Mouse (Mus musculus) limb, embryonic 12.5 days (tissue): ENCODE results near the gene Alk. TPM values are rescaled to one million over a fixed set of nuclear protein-coding genes. Genes with fewer than 3 reads are reported as not detected.

ENCODE experiments used
- ATAC-seq: fragments of 200-750 bp; cut with Nextera tagmentation; 2 replicates; pipeline ENCODE4 v1.8.0; 2017; ENCODE audit warnings: low read depth, moderate TSS enrichment; ENCODE audit not compliant: insufficient number of reproducible peaks, insufficient read depth, low FRiP score, low TSS enrichment
- H3K27ac ChIP-seq: fragments of 300-500 bp; sonication (generic); 2 replicates; pipeline ENCODE4 v1.5.1; 2016; ENCODE audit warnings: mild to moderate bottlenecking, moderate library complexity
- H3K27me3 ChIP-seq: fragments of 300-500 bp; sonication (generic); 2 replicates; pipeline ENCODE4 v1.6.1; 2016; ENCODE audit warnings: mild to moderate bottlenecking, moderate library complexity
- H3K36me3 ChIP-seq: fragments of 300-500 bp; sonication (generic); 2 replicates; pipeline ENCODE4 v1.6.1; 2016; ENCODE audit warnings: mild to moderate bottlenecking, moderate library complexity
- H3K4me1 ChIP-seq: fragments of 300-500 bp; sonication (generic); replicated peaks from 2 replicates; pipeline ENCODE4 v1.6.1; 2016
- H3K4me2 ChIP-seq: fragments of 300-500 bp; sonication (generic); 2 replicates; pipeline ENCODE4 v1.6.1; 2016; ENCODE audit warnings: mild to moderate bottlenecking, moderate library complexity
- H3K4me3 ChIP-seq: fragments of 300-500 bp; sonication (generic); replicated peaks from 2 replicates; pipeline ENCODE4 v1.5.1; 2016; ENCODE audit warnings: mild to moderate bottlenecking
- H3K9ac ChIP-seq: fragments of 300-500 bp; sonication (generic); replicated peaks from 2 replicates; pipeline ENCODE4 v1.6.1; 2016; ENCODE audit warnings: mild to moderate bottlenecking, moderate library complexity
- H3K9me3 ChIP-seq: fragments of 300-500 bp; sonication (generic); 2 replicates; pipeline ENCODE4 v1.6.1; 2016; ENCODE audit warnings: mild to moderate bottlenecking, moderate library complexity
- WGBS: fragments of 180-500 bp; shearing (Covaris S2); methylation state at CpG from one replicate; pipeline ENCODE4 v1.1.7; 2016; 5-methylcytosine and 5-hydroxymethylcytosine counted together
- polyA plus RNA-seq: library from polyadenylated mRNA; unstranded; fragments of >200 nt; fragmentation: Nextera tagmentation; extraction: Ambion mirVana; gene quantifications from 2 replicates; pipeline ENCODE4 v1.2.1, GENCODE M21; 2016

Alk gene
- polyA plus RNA-seq, 1 experiment from 2014 or later = 0.44 TPM

DNA sequence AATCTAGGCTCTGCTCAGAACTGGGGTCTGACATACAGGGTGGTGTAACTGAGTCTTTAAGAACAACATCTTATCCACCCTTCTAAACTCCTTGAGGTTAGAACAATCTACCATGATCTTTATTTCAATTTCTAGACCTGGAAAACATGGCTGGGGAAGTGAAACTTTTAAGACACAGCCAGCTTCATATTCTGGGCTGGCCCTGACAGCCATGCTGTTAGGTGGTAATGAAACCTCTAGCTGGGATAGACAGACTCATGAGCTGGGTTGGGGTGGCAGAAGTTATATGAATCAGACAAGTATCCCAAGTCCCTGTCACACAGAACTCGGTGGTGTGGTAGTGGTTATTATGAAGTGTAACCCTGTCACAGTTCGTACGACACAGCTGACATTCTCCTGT lies 541.4 kb downstream of the Alk start:
- H3K4me2 ChIP-seq = no peak overlapping the region
- H3K4me1 ChIP-seq = 0 out of 2 replicates have a peak, but pooled peaks cover 6% of the 10 kb centered on the region
- no peak overlapping the region for H3K4me3 ChIP-seq
- no peaks in the 10 kb centered on the region for H3K36me3 ChIP-seq
- 92% methylated on average over 3 of the region's 3 CpGs for WGBS
- no peaks in the 10 kb centered on the region; the same call in 1 of the 2 replicates for H3K27me3 ChIP-seq
- no peak overlapping the region for H3K9ac ChIP-seq
- H3K27ac ChIP-seq = no peak overlapping the region
- H3K9me3 ChIP-seq = no peaks in the 10 kb centered on the region
- ATAC-seq = no peak

DNA sequence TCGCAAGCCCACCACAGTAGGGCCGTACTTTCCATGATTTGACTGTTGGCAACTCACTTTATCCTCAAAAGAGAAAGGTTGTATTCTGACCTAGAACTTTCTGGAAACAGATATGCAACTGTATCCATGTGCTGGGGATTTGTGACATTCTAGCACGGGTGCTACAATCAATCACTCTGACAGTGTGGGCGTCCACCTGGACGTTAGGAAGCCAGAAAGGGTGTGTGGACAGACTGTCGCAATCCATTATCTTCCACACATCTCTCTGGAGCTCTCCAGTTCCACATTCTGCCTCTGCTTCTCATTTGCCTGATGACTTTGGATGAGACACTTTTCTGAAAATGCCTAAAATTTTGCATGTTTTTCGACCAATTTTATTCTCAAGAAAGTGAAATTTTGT lies 545.1 kb downstream of the Alk start:
- no peak overlapping the region for H3K4me2 ChIP-seq
- ATAC-seq = no peak
- no peaks in the 10 kb centered on the region for H3K36me3 ChIP-seq
- H3K4me3 ChIP-seq = no peak overlapping the region
- H3K27ac ChIP-seq = no peak overlapping the region
- H3K27me3 ChIP-seq = no peaks in the 10 kb centered on the region
- no peak overlapping the region for H3K9ac ChIP-seq
- H3K9me3 ChIP-seq = no peaks in the 10 kb centered on the region
- 0 out of 2 replicates have a peak, but pooled peaks cover 3% of the 10 kb centered on the region for H3K4me1 ChIP-seq
- WGBS = 74% methylated on average over 7 of the region's 7 CpGs

DNA sequence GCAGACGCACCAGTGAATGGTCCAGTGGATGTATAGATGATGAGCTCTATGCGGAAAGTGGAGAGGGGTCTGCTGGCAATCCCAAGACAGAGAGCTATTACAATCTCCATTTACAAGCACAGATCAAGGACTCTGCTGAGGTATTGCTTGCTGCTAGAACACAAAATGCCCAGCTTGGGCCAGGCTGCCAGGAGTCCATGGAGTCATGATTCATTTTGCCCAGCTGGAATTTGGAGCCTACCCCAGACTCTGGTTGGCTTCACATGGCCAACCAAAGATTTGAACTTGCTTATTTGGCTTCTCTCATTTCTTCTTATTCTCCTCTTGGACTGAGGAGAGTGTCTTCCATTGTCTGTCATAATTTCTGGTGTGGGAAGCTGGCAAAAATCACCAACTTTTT lies 558.8 kb downstream of the Alk start:
- H3K9me3 ChIP-seq = no peaks in the 10 kb centered on the region
- H3K4me3 ChIP-seq = no peak overlapping the region
- H3K4me2 ChIP-seq = no peak overlapping the region
- ATAC-seq = no peak
- no peak overlapping the region for H3K9ac ChIP-seq
- H3K4me1 ChIP-seq = no peaks in the 10 kb centered on the region
- no peaks in the 10 kb centered on the region for H3K36me3 ChIP-seq
- H3K27me3 ChIP-seq = no peaks in the 10 kb centered on the region
- 94% methylated on average over 2 of the region's 2 CpGs for WGBS
- H3K27ac ChIP-seq = no peak overlapping the region

DNA sequence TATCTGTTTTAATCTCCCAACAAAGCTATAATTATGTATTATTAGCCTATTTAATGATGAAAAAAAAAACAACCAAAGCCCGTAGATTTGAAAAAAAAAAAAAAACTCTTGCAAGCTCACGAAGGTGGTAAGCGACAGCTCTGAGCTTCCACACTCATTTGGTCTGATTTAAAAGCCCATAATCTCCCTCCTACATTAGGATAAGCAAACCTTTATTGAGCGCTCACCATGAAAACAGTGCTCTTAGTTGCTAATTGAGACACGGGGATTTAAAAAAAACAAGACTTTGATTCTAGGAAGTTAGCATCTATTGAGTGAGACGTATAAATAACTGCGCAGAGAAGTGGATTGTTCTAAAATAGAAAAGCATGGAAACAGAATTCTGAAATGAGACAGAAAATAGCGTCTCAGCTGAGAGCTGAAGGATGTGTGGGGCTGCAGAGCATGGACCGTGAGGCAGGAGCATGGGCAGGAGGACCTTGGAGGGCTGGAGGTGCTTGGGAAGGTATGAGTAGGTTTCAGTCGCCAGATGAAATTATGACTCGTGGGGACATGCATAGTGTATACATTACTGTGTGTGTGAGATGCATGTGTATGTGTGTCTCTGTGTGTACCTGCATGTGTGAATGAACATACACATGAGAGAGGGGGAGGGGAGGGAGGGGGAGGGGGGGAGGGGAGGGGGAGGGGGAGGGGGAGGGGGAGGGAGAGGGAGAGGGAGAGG lies 560.6 kb downstream of the Alk start:
- no peaks in the 10 kb centered on the region for H3K4me1 ChIP-seq
- H3K27ac ChIP-seq = no peak overlapping the region
- H3K9ac ChIP-seq = no peak overlapping the region
- no peak for ATAC-seq
- H3K4me2 ChIP-seq = no peak overlapping the region
- WGBS = 68% methylated on average over 11 of the region's 11 CpGs
- no peaks in the 10 kb centered on the region for H3K9me3 ChIP-seq
- H3K36me3 ChIP-seq = no peaks in the 10 kb centered on the region
- no peak overlapping the region for H3K4me3 ChIP-seq
- no peaks in the 10 kb centered on the region for H3K27me3 ChIP-seq

DNA sequence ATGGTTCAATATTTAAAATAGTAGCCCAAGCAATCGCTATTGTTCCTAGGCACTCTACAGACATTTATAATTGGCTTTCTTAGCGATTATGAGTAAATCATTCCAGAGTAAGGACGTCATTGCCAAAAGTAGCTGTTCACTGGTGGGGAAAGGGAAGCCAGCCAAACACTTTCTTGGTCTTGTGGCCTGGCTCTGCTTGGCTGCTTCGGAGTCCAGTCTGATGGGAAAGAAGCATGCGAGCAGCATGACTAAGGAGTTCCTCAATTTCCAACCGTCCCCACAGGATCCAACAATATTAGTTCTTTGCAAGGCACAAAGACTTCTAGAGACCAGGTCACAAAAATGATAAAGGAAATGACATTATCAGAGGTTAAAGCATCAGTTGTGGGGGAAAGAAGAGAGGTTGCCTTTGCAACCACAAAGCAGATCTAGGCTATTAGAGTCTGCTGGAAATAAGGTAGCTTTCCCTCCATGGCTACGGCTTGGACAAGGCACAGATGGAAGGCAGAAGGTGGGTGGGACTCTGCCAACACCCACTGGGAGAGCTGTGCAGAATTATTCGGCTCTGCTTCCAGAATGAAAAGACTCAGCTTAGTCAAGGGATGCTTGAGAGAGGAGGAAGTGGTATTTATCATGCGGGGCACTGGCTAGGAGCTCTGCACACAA lies 561.3 kb downstream of the Alk start:
- WGBS = 76% methylated on average over 9 of the region's 9 CpGs
- no peaks in the 10 kb centered on the region for H3K27me3 ChIP-seq
- ATAC-seq = no peak

DNA sequence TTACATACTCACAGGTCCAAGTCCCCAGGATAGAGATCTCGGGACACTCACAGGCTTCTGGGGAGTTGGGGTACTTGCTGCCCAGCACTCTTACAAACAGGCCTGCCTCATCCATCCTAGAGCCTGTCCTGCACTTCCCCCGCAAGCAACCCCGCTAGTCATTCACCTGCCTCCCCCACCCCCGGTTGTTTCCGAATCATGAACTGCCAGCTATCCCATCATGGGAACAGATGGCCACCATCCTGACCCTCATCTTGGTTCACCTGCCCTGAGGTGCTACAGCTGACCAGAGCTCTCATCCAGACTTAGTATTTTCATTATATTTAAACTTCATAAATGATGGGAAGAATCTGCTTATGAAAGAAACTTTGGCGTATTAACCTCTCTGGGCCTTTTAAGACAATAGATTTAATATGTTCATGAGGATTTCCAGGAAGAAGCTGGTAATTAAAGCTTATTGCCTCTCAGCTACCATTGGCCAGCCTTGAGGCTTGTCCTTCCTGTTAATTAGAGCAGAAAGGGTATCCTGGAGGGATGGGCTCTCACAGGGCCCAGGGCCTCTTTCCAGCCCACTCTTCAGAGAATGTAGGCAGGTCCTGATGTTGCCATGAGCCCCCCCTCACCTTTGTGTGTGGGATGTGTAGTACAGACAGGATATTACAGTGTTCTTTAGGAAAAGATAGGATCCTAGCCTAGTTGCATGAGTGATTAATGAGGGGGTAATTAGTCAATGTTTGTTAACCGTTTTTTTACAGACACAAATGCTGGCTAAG lies 565.1 kb downstream of the Alk start:
- Histone ChIP-seq H3K4me2 (no peak overlapping the region), H3K27ac (no peak overlapping the region), H3K9me3 (no peaks in the 10 kb centered on the region), H3K36me3 (no peaks in the 10 kb centered on the region), H3K4me1 (no peaks in the 10 kb centered on the region), H3K4me3 (no peak overlapping the region), H3K9ac (no peak overlapping the region), H3K27me3 (no peaks in the 10 kb centered on the region)
- no peak for ATAC-seq
- WGBS = 74% methylated on average over 7 of the region's 7 CpGs

More for the DNA sequence above, 561.3 kb downstream of the Alk start:
- H3K4me3 ChIP-seq = no peak overlapping the region
- no peak overlapping the region for H3K4me2 ChIP-seq
- no peak overlapping the region for H3K9ac ChIP-seq
- H3K27ac ChIP-seq = no peak overlapping the region
- H3K4me1 ChIP-seq = no peaks in the 10 kb centered on the region
- no peaks in the 10 kb centered on the region for H3K9me3 ChIP-seq
- H3K36me3 ChIP-seq = no peaks in the 10 kb centered on the region

DNA sequence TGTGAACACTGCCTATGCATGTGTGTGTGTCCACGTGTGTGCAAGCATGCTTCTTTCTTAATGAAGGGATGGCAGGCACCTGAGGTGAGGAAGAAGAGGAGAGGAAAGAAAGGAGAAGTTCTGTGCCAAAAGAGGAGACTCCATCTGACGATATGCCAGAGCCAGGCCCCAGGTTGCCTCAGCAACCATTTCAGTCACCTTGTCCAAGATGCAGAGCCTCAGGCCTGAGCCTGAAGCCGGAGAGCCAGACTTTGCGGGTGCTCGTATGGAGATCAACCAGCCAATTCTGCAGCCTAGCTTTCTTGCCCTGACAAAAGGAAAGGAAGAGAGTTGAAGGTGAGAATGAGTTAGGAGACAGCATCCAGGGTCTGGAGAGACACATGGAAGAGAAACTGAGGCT lies 566.1 kb downstream of the Alk start:
- no peak overlapping the region for H3K27ac ChIP-seq
- no peak overlapping the region for H3K4me2 ChIP-seq
- H3K27me3 ChIP-seq = no peaks in the 10 kb centered on the region
- no peak overlapping the region for H3K4me3 ChIP-seq
- H3K9me3 ChIP-seq = no peaks in the 10 kb centered on the region
- H3K9ac ChIP-seq = no peak overlapping the region
- no peak for ATAC-seq
- H3K36me3 ChIP-seq = no peaks in the 10 kb centered on the region
- 81% methylated on average over 5 of the region's 5 CpGs for WGBS
- H3K4me1 ChIP-seq = no peaks in the 10 kb centered on the region

DNA sequence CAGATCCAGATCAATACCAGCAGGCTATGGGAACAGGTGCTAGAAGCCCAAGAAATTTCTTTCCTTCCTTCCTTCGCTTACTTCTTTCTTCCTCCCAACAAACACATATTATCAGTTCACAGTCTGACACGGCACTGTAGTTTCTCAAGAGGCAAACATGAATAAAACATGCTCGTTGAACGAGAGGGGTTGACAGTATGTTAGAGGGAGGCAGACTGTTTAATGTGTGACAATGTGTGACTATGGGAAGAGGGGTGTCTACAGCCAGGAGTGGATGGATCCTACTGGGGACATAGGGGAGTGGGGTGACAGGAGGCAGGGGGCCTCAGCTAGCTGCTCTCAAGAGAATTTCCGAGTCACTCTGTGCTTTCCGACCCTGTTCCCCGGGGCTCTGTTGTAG lies 573.8 kb downstream of the Alk start:
- no peak overlapping the region for H3K9ac ChIP-seq
- 91% methylated on average over 7 of the region's 7 CpGs for WGBS
- H3K4me3 ChIP-seq = no peak overlapping the region
- H3K4me2 ChIP-seq = no peak overlapping the region
- no peaks in the 10 kb centered on the region; the same call in 1 of the 2 replicates for H3K27me3 ChIP-seq
- no peaks in the 10 kb centered on the region for H3K9me3 ChIP-seq
- no peaks in the 10 kb centered on the region for H3K36me3 ChIP-seq
- ATAC-seq = no peak
- no peak overlapping the region for H3K27ac ChIP-seq
- H3K4me1 ChIP-seq = no peaks in the 10 kb centered on the region

DNA sequence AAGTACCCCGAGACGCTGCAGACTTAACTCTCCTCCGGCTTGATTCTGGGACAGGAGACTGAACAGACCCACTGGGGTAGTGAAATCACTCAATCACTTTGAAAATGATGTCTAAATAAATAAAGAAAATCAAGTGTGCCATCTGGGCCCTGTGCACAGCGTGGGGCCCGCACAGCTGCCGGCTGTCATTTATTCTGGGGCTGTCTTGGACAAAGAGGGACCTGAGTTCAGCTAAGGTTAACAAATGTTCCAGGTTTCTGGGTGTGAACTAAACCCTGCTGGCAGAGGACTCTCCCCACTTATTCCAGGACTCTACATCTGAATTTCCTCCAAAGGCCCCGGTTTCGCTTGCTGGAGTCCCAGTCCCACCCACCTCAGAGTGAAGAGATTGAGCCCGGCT lies 581.1 kb downstream of the Alk start:
- H3K27ac ChIP-seq = no peak overlapping the region
- no peak overlapping the region for H3K4me3 ChIP-seq
- no peak for ATAC-seq
- H3K27me3 ChIP-seq = no peaks in the 10 kb centered on the region; the same call in 1 of the 2 replicates
- H3K4me2 ChIP-seq = no peak overlapping the region
- H3K4me1 ChIP-seq = no peaks in the 10 kb centered on the region
- H3K9me3 ChIP-seq = no peaks in the 10 kb centered on the region
- no peaks in the 10 kb centered on the region for H3K36me3 ChIP-seq
- H3K9ac ChIP-seq = no peak overlapping the region
- WGBS = 79% methylated on average over 9 of the region's 9 CpGs

DNA sequence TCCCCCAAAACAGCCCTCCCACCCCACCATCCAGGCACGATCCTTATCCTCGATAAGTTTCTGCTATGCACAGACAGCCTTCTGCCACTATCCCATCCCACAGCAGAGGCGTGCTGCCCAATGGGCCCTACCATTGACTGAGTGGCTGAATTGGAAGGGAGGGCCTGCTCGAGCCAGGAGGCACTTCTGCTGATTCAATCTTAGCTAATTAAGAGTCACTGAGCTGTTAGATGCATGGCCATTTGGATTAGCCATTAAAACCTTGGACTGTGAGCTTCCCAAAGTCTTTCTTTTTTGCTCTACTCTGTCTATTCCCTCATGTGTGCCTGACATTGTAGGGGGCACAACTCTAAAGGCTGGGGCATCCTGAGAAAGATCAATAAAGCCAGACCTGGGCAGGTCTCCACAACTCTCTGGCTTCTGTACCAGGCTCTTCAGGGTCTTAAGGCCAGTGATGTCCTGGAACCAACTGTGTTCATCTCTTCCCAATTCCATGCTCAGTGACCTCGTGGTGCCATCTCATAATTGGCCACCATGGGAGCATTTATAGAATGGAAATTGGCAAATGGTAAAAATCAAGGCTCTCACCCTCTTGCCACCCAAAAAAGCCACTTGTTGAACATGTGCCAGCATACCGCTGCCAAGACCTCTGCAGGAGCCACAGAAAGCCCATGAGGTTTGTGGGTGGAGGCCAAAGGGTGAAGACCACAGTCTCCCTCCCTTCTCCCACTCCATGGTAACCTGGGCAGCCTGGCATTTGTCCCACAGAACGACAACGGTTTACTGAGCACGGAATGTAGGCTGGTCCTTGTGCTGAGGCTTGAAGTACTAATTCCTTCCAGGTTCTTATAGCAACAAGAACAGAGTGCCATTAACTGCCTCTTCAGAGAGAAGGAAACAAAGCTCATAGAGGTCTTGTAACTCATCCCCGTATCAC lies 582.4 kb downstream of the Alk start:
- Histone ChIP-seq H3K4me1 (no peaks in the 10 kb centered on the region), H3K36me3 (no peaks in the 10 kb centered on the region), H3K4me3 (no peak overlapping the region), H3K9me3 (no peaks in the 10 kb centered on the region), H3K4me2 (no peak overlapping the region), H3K9ac (no peak overlapping the region), H3K27ac (no peak overlapping the region), H3K27me3 (no peaks in the 10 kb centered on the region)
- 79% methylated on average over 10 of the region's 10 CpGs for WGBS
- no peak for ATAC-seq

DNA sequence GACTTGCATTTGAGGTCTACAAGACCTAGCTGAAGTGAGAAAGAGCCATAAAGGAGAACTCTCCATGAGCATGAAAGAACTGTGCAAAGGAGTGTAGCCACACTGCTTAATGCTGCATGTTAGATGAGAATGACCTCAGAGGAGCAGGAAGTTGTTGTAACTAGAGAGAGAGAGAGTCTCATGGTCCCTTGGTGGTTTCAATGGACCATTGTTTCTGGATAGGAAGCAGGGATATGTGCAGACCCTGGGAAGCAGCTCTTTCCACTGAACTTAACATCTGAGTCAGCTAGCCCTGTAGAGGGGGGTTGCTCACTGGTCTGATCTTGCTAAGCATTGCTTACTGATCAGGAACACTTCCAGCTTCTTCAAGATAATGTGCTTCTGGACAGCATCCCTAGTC lies 587.1 kb downstream of the Alk start:
- no peak overlapping the region for H3K9ac ChIP-seq
- no peak overlapping the region for H3K4me2 ChIP-seq
- no peak for ATAC-seq

More for the DNA sequence above, 587.1 kb downstream of the Alk start:
- H3K4me3 ChIP-seq = no peak overlapping the region
- H3K27me3 ChIP-seq = no peaks in the 10 kb centered on the region
- no peaks in the 10 kb centered on the region for H3K9me3 ChIP-seq
- H3K36me3 ChIP-seq = no peaks in the 10 kb centered on the region
- H3K27ac ChIP-seq = no peak overlapping the region
- no peaks in the 10 kb centered on the region for H3K4me1 ChIP-seq
